Mouse (Mus musculus): ENCODE measurements around the gene Hist1h4h.
A peak's percentile ranks its signal among the peaks of the same experiment; 100 is the strongest.
"Not testable (repeated sequence)": the region's sequence is repeated elsewhere in the genome, so short reads cannot be mapped to it uniquely, and the experiment has no call there.

The Hist1h4h gene

DNA sequence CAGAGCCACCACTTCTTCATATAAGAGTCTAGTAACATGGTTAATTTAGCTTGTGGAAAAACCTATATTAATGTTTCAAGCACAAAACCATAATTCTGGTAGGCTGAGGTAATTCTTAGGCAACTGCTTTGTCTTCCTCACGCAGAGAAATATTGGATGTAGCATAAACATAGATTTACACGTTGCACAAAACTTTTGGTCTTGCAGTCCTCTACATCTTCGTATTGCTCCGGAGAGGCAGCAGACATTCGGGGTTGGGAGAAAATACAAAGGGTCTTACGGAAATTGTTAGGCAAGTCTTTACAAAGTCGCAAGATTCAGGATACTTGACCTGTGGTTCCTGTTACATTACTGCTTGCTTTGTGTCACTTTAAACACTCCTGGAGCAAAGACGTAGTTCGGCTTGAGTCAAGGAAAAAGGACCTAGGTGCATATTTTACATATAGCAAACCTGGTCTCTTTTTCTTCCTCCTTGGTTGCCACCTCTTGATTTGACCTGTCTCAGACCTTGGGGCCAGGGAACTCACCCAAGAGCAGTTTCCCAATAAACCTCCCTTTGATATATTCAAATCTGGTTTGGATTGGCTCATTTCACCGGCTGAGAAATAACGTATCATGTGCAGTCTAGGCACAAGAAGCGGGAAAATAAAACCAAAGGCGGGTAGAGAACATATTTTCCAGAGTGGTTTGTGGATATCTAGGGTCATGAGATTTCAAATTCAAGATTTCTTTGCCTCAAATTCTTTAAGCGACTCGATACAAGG lies 3.7 kb downstream of the Hist1h4h start:
- DNase-seq (ENCODE audit: low read depth, low spot score), result no peak

DNA sequence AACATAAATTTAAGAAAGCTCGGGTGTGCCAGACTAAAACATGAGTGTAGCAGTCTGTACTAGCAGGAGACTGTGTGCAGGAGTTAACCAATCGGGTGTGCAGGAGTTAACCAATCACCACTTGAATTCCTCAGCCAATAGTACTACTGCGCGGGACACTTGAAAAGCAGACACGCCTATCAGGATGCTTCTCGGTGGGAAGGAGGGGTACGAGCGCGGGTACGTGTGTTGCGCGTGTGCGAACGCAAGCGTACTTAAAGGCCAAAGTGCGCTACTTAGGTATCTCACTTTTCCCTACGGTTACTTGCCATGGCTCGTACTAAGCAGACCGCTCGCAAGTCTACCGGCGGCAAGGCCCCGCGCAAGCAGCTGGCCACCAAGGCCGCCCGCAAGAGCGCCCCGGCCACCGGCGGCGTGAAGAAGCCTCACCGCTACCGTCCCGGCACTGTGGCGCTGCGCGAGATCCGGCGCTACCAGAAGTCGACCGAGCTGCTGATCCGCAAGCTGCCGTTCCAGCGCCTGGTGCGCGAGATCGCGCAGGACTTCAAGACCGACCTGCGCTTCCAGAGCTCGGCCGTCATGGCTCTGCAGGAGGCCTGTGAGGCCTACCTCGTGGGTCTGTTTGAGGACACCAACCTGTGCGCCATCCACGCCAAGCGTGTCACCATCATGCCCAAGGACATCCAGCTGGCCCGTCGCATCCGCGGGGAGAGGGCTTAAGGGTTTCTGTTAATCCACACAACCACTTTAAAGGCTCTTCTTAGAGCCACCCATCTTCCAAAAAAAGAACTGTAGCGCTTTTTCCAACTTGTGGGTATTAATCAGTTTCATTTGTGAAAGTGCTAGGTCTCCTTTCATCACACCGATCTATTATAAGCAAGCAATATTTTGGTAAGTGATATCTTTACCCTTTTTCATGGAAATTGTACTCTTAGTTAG lies 4.6 kb downstream of the Hist1h4h start, which contains the start of gene Hist1h3g:
Gene Hist1h3g (plus strand): TSS at position 286 of the 939 bp plus-strand sequence.
- DNase-seq (ENCODE audit: low read depth, low spot score), result peak; percentile 96

- no peak for DNase-seq (ENCODE audit: low read depth, low spot score)
Observed at GRCm38 (mm10) chr13:23536076-23536822, 5.4 kb downstream of the Hist1h4h start.

DNA sequence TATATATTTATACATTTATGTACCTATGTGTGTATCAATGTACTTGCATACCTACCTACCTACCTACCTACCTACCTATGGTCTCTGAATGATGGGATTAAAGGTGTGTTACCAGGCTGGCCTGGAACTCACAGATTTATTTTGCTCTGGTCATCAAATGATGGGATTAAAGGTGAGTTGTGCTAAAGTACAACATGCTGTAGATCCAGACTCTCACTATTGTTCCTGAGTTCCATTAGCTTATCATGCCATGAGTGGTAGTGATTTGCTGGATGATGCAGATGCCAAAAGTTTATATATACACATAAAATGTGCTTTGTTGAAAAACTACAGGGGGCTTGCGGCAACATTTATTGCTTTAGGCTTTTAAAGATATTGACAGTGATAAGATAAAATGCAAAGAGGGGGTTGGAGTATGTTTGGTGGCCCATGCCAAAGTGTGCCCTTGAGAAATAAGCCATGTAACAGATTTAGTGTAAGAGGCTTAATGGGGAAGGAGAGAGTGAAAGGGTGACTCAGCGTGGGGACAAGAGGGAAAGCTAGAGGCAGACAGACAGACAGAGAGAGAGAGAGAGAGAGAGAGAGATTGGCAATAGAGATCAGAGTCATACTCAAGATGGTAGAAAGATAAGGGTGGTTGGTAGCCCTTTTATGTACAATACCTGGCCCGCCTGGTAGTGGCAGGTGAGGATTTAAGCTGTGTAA lies 6.3 kb downstream of the Hist1h4h start:
- DNase-seq (ENCODE audit: low read depth, low spot score), result no peak

GRCm38 (mm10) chr13:23538249-23538648 lies 7.4 kb downstream of the Hist1h4h start:
- DNase-seq (ENCODE audit: low read depth, low spot score), result no peak

- DNase-seq (ENCODE audit: low read depth, low spot score), result not testable (repeated sequence)
Observed at GRCm38 (mm10) chr13:23539821-23540220, 9.0 kb downstream of the Hist1h4h start.

DNA sequence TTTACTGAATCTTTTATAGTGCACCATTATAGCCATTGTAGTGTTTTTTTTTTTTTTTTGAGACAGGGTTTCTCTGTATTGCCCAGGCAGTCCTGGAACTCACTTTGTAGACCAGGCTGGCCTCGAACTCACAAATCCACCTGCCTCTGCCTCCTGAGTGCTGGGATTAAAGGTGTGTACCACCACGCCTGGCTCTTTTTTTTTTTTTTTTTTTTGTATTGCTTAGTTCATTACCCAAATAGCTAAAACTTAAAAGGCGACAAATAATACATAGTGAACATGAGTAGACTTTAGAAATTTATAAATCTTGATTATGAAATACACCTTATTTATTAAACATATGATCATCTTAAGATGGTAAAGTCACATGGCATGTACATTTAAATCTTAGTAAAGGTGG lies 10.6 kb downstream of the Hist1h4h start:
- no peak for DNase-seq (ENCODE audit: low read depth, low spot score)

- not testable (repeated sequence) for DNase-seq (ENCODE audit: low read depth, low spot score)
Observed at GRCm38 (mm10) chr13:23542225-23542980, 11.6 kb downstream of the Hist1h4h start.

DNA sequence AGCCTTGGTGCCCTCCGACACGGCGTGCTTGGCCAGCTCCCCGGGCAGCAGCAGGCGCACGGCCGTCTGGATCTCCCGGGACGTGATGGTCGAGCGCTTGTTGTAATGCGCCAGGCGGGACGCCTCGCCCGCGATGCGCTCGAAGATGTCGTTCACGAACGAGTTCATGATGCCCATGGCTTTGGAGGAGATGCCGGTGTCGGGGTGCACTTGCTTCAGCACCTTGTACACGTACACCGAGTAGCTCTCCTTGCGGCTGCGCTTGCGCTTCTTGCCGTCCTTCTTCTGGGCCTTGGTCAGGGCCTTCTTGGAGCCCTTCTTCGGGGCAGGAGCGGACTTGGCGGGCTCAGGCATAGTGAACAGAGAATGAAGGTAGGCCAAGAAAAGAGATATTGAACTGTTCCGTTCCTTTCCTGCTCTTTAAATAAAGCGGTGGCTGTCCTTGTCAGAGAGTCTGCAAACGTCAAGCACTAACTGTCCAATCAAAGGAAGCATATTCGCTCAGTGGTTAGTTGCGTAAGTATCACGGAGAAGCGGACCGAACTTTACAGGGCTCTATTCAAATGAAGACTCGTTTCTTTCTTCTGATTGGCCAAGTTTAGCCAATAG lies 12.3 kb downstream of the Hist1h4h start, which contains the start of gene Hist1h2bh:
Gene Hist1h2bh (minus strand): TSS at position 394 of the 609 bp plus-strand sequence.
- DNase-seq (ENCODE audit: low read depth, low spot score), result peak; percentile 92

GRCm38 (mm10) chr13:23543965-23544786 lies 13.3 kb downstream of the Hist1h4h start, which contains the start of gene Hist1h3f:
Hist1h3f (plus strand) TSS chr13:23544052.
- DNase-seq (ENCODE audit: low read depth, low spot score), result peak; percentile 94

- DNase-seq (ENCODE audit: low read depth, low spot score), result not testable (repeated sequence)
Observed at GRCm38 (mm10) chr13:23544787-23545120, 13.9 kb downstream of the Hist1h4h start.

DNA sequence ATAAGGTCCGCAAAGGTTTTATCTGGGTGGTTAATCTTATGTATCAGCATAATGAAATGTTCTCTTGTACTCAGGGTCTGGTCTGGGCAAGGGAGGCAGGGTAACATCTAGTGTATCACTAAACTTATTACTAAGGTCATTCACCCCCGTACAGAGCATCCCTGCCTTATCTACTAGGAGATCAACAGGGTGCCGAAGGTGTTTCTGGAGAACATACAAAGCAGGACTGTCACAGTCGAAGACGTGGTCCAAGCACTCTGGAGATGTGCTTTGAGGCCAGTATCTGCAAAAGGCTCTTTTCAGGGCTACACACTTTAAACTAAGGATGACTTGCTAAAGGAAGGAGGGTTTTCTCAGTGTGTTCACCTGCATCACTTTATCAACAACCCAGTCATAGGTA lies 15.8 kb downstream of the Hist1h4h start:
- no peak for DNase-seq (ENCODE audit: low read depth, low spot score)

DNA sequence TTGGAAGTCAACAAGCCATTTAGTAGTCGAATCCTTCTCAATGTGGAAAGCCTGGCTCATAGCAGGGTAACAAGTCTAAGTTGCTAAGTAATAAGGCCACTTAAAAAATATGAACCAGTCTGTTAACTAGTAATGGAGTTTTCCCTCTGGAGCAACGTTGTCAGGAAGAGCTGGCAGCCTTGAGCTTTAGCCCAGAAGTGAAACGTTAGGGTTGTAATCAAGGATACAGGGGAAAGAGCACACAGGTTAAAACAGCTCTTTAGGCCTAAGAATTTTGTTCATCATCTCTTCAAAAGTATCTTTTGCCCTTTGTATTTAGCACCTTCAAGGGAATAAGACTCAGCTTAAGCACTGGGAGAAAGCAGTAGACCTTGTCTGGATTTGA lies 19.9 kb downstream of the Hist1h4h start:
- no peak for DNase-seq (ENCODE audit: low read depth, low spot score)

DNA sequence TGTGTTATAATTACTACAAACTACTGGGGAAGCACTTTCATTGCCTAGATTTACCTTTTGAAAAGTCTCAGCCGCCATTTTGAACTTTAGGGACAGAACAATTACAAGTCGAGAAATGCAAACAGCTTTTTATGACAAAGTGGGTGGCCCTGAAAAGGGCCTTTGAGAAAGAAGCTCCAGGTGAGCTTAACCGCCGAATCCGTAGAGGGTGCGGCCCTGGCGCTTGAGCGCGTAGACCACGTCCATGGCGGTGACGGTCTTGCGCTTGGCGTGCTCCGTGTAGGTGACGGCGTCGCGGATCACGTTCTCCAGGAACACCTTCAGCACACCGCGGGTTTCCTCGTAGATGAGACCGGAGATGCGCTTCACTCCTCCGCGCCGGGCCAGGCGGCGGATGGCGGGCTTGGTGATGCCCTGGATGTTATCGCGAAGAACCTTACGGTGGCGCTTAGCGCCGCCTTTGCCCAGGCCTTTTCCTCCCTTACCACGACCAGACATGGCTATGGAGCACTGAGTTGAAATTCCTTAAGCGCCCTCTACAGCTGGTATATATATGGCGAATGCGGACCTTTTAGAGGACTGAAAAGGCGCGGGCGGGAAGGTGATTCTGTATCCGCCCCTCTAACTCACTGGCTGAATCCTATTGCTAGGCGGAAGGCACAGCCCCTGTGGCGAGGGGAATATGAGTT lies 20.4 kb downstream of the Hist1h4h start, which contains the start of gene Hist1h4f:
Gene Hist1h4f (minus strand): TSS at position 503 of the 689 bp plus-strand sequence.
- DNase-seq (ENCODE audit: low read depth, low spot score), result peak; percentile 95

DNA sequence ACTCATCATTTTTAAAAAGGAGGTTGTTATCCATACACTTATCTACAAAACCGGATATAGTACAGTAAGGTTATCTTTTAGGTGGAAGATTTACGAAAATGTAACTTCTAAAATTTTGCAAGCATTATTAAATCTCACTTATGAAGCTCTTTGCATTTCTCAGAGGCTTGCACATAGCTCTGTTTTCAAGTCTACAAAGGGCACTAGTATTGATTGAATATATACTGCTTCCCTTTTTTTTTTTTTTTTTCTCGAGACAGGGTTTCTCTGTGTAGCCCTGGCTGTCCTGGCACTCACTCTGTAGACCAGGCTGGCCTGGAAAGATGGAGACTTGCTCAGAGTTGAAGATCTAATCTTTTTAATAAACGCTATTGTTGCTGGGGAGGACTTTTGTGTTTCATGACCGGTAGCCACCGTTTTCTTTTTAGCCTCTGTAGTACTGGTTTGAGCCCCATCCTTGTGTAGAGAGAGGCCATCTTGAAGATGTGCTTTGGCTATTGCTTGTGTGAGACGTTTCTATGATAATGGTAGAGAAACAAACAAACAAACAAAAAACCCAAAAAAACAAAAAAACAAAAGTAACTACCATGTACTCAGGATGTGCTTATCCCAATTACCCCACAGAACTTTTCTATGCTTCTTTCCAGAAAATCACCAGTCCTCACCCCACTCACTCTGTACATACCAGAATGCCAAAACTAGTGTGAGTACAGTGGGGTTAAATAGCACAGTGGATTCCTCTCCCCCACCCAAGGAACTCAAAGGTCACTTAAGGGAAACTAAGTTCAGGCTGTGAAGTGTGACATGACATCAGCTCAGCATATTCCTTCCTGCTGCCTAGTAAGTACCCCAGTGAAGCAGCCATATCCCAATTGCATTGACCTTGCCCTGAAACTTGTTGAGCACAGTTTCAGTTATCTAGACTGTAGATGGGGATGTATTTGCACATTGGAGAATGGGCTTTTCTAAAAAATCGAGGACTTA lies 21.4 kb downstream of the Hist1h4h start:
- DNase-seq (ENCODE audit: low read depth, low spot score), result no peak

- DNase-seq (ENCODE audit: low read depth, low spot score), result no peak
Observed at GRCm38 (mm10) chr13:23552962-23553361, 22.1 kb downstream of the Hist1h4h start, which contains the start of gene Hist1h1d. Hist1h1d (plus strand) TSS chr13:23553262.

GRCm38 (mm10) chr13:23554393-23554792 lies 23.5 kb downstream of the Hist1h4h start:
- DNase-seq (ENCODE audit: low read depth, low spot score), result no peak

Data from mesoderm, embryonic 11.5 days (tissue).